Mouse (Mus musculus) adrenal gland, adult (tissue): ENCODE results near the gene Fam19a5.
A peak's percentile ranks its signal among the peaks of the same experiment; 100 is the strongest.

ENCODE experiments used
- DNase-seq, 2 experiments: peaks; one replicate each; pipeline ENCODE4 v3.0.0; 2022 to 2023; ENCODE audit warnings: low spot score in 1 of 2; ENCODE audit not compliant: inconsistent age in 2 of 2

Gene Fam19a5

GRCm38 (mm10) chr15:87590975-87591374, 46.9 kb downstream of the Fam19a5 start:
- DNase-seq, result no peak

GRCm38 (mm10) chr15:87596731-87597130, 52.6 kb downstream of the Fam19a5 start:
- DNase-seq, result no peak

- DNase-seq, result peak; percentile 54 to 84
Measured at GRCm38 (mm10) chr15:87597149-87597548, 53.0 kb downstream of the Fam19a5 start.

GRCm38 (mm10) chr15:87597766-87598165, 53.7 kb downstream of the Fam19a5 start:
- no peak for DNase-seq

- DNase-seq, result no peak
Measured at GRCm38 (mm10) chr15:87598636-87599035, 54.5 kb downstream of the Fam19a5 start.

- no peak for DNase-seq
Measured at GRCm38 (mm10) chr15:87603316-87603715, 59.2 kb downstream of the Fam19a5 start.

- no peak for DNase-seq
Measured at GRCm38 (mm10) chr15:87605504-87606280, 61.6 kb downstream of the Fam19a5 start.

GRCm38 (mm10) chr15:87606702-87607101, 62.6 kb downstream of the Fam19a5 start:
- no peak for DNase-seq

GRCm38 (mm10) chr15:87609236-87609635, 65.1 kb downstream of the Fam19a5 start:
- no peak for DNase-seq

GRCm38 (mm10) chr15:87623966-87624609, 80.0 kb downstream of the Fam19a5 start:
- DNase-seq, result peak; percentile 92 to 96

GRCm38 (mm10) chr15:87624610-87625091, 80.6 kb downstream of the Fam19a5 start:
- DNase-seq, result peak in 1 of 2 experiments; percentile 33

GRCm38 (mm10) chr15:87625236-87626023, 81.3 kb downstream of the Fam19a5 start:
- peak; percentile 92 to 97 for DNase-seq

GRCm38 (mm10) chr15:87635272-87635671, 91.2 kb downstream of the Fam19a5 start:
- no peak for DNase-seq

- no peak for DNase-seq
Measured at GRCm38 (mm10) chr15:87636407-87636806, 92.3 kb downstream of the Fam19a5 start.

GRCm38 (mm10) chr15:87637234-87637633, 93.1 kb downstream of the Fam19a5 start:
- DNase-seq, result no peak

- no peak for DNase-seq
Measured at GRCm38 (mm10) chr15:87638270-87638669, 94.2 kb downstream of the Fam19a5 start.

GRCm38 (mm10) chr15:87646313-87647061, 102.4 kb downstream of the Fam19a5 start:
- DNase-seq, result no peak

- peak; percentile 65 to 77 for DNase-seq
Measured at GRCm38 (mm10) chr15:87649651-87650050, 105.6 kb downstream of the Fam19a5 start.

GRCm38 (mm10) chr15:87654551-87654950, 110.5 kb downstream of the Fam19a5 start:
- peak; percentile 80 to 81 for DNase-seq

- DNase-seq, result no peak
Measured at GRCm38 (mm10) chr15:87656496-87657155, 112.5 kb downstream of the Fam19a5 start.
